Mouse (Mus musculus) kidney, adult 11 months (tissue): ENCODE data around the gene Slc25a17.
A peak's percentile ranks its signal among the peaks of the same experiment; 100 is the strongest.

Experiments
- DNase-seq: peaks from one replicate; pipeline ENCODE4 v3.0.0; 2022

Gene Slc25a17

DNA sequence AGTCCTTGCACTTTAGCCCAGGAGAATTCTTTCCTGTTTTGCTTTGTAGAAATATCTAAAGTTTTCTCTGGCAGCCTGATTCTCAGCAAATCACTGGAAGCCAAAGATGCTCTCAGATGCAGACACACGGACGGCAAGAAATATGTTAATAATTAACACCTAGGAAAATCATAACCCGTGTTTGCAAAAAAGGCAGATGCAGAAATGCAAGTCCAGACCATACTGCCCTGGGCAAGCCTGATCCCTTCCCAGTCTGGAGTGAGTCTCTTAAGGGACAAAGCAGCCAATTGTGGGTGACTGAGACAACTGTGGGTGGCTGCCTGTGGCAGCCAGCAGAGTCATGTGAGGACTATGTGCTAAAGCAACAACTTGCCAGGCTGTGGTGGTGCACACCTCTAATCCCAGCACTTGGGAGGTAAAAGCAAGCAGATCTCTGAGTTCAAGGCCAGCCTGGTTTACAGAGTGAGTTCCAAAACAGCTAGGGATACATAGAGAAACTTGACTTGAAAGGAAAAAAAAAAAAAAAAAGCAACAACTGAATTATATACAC, 60.0 kb downstream of the Slc25a17 start:
- peak; percentile 25 for DNase-seq

DNA sequence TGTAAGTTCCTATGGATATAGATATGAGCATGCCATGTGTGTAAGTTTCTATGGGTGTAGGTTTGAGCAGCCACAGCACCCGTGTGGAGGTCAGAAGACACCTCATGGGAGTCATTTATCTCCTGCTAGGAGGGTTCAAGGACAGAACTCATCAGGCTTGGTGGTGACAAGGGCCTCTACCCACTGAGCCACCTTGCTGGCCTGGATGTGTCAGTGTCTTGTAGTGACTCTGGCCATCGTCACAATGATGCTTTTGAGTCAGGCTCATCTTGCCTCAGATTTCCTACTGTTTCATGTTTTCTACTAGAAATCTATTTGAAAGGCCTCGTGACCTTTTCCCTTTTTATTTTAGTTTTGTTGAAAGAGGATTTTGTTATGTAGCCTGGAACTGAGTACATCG, 61.1 kb downstream of the Slc25a17 start:
- no peak for DNase-seq

DNA sequence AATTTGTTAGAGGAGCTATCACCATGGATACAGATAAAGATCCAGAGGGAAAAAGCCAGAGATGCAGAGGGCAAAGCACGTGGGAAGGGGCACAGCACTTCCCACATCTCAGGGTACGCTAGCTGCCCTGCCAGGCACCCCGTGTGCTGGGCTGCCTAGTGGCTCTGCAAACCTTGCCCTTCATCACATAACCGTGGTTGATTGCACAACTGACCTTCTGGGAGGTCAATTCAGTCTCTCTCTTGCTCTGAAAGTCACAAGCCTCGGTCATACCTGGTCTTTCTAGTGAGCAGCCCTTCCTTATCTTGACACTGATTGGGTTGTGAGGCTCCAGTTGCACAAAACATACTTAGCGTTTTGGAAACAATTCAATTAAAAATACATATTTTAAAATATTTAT, 62.4 kb downstream of the Slc25a17 start:
- DNase-seq: no peak

DNA sequence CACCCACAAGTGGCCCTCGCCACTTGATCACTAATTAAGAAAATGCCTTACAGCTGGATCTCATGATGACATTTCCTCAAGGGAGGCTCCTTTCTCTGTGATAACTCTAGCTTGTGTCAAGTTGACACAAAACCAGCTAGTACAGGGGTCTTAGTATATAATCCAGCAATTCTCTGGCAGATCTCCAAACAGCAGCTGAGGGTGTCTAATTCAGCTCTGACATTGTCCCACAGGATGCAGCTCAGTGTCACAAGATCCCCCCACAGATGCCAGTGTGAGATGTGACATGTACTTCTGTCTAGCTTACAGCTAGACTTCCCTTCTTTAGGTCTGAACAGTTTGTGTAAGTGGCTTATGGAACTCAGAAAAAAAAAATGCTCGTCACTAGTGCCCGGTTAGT, 63.1 kb downstream of the Slc25a17 start:
- no peak for DNase-seq

DNA sequence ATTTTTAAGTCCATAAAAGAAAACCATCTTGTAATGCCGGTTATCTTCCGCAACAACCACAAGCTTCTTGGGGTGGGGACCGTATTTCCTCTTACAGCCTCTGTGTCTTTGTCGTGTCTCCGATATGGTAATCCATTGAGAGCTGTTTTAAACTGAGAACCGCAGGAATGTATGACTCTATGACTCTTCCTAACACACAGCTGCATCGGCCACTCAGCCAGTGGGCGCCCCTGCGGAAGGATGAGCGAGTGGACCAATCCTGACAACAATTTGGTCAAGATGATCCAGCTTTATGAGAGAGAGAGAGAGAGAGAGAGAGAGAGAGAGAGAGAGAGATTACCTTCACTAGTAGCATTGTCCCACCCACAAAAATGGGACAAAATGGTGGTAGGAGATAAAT, 65.7 kb downstream of the Slc25a17 start:
- DNase-seq: no peak

DNA sequence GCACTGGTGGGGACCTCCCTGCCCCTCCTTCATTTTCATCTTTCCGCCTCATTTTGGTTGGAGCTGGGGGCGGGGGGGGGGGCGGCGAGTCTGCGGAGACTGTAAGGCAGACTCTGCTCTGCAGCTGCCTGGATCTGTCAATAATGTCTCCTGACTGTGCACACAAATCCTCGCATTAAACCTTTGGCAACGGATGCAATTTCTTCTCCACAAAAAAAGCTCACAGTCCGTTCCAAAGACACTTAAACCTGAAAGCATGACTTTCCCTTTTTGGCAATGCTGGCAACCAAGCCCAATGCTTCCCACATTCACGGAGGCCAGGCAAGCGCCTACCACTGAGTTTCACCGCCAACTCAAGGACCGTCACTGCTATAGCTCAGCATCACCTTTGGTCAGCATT, 66.2 kb downstream of the Slc25a17 start:
- no peak for DNase-seq

DNA sequence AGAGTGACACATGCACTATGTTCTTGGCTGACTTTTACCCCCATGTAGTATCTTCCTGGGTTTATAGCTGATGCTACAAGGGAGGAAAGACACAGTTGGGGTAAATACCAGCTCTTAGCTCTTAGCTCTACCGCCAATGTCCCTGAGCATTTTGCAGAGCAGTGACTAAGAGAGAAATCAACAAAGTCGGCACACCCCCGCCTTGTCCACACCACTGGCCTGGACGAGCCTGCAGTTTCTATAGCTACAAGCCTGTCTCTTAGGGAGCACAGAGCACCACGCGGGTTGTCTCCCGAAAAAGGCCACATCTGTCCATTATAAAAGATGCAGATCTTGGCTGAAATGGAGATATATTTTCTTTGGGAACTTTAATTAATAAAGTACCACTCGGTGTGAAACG, 69.9 kb downstream of the Slc25a17 start:
- no peak for DNase-seq

DNA sequence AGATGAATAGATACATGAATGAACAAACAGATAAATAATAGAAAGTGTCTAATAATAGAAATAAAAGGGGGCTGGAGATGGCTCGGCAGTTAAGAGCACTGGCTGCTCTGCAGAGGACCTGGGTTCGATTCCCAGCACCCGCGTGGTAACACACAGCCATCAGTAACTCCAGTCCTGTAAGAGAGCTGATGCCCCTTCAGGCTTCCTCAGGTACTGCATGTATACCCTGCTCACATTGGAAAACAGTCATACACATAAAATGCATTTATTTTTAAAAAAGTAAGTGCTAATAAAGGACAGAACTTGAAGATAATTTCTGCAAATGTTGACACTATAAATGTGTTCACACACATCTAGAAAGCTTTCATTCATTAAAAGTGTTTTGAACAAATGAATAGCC, 70.4 kb downstream of the Slc25a17 start:
- DNase-seq: no peak

DNA sequence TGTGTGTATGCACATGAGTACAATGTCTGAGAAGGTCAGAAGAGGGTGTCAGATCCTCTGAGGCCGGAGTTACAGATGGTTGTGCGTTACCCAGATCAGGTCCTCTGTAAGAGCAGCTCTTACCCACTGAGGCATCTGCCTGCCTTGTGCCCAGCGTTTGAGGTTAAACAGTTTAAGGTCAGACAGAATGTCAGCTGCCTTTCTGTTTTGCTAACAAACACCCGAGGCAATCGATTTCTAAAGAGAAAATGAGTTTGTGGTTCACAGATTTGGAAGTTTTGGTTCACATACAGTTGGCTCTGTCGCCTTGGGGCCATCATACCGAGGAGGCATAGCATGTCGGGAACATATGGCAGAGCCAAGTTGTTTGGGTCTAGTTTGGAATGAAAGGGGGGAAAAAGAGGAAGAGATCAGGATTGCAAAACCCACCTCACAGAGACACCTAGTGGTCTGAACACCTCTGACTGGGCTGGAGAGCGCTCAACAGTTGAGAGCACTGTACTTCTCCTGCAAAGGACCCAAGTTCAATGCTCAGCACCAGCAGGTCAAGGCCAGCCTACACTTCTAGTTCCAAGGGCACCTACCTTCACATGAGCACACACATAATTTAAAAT, 76.4 kb downstream of the Slc25a17 start:
- DNase-seq: no peak

DNA sequence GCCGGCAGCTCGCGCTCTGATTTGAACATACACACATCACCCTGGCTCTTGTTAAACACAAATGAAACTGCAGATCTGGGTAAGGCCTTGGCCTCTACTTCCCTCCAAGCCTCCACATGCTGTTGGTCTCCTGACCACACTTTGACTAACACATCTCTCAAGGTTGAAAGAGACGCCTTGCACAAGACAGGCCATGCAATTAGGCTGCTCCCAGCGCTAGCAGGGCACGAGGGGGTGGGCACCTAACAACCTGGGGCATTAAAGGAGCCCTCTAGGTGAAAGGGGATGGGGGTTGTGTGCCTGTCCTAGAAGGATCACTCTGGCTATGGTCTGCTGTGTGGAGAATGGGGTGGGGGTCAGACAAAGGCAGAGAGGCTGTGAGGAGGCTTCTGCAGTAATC, 81.9 kb downstream of the Slc25a17 start:
- DNase-seq: no peak

DNA sequence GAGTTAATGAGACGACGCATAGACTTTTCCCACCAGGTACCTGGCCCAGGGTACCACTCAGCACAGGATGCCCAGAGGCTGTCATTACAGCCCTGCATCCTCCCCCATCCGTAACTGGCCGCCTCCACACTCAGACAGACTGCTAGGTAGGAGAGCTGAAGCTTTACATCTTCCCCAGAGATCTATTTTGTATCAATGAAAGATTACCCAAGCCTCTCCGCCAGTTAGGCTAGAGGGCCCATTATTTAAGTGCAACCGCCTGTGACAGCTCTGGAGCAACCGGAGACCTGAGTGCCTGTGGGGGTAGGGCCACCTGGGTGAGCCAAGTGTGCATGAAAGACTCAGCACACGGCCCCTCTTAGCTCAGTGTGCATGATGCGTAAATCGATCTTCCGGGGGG, 82.7 kb downstream of the Slc25a17 start:
- no peak for DNase-seq

DNA sequence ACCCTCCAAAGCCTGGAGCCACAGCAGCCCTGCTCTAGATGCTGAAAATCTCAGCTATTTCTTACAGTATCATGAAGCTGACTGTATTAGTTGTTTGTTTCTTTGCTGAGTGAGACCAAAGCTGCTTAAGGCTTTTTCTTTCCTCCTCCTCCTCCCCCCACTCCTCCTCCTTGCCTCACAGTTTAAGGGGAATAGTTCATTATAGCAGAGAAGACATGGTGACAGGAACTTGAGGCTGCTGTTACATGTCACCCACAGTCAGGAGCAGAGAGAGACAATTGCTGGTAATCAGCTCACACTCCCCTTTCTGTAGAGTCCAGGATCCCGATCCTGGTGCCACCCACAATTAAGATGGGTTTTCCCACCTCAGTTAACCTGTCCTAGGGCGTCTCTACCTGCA, 87.3 kb downstream of the Slc25a17 start:
- no peak for DNase-seq

DNA sequence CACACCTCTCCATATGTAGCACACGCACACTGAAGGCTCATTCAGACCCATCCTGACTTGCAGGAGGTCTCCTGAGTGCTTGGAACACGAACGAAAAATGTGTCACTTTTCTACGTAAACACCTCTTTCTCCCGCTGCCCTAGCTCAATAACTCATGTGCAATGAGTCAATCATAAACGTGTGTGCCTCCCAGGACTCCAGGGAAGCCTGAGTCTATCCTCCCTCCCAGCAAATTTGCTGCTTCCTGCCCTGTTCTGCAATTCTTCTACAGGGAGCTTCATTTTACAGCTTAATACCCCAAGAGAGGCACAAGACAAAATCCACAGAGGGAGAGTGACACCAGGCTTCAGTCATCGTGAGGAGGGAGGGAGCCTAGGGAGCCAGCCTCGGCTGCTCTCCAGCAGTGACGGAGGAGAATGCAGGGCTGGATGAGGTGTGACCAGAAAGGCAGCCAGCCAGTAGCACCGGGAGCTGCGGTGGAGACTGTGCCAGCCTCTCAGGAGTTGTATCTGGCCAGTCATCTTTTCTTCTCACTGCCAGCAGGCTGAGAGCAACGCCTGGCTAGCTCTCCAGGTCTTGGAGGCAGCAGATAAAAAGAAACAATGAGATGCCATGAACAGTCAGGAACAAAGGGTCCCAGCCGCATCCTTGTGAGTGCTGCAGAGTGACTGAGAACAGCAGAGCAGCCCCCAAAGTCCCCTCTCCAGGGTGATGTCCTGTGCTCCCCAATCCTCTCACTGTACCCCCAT, 88.1 kb downstream of the Slc25a17 start:
- peak; percentile 40 for DNase-seq
